Mouse (Mus musculus) heart, embryonic 14.5 days (tissue): ENCODE measurements at regions not wholly inside any gene's neighbourhood (a gene's known extent, or its start where the extent isn't known, plus 50 kb on each side); places are given as distances from the start of the nearest gene placed in this dataset.

ENCODE experiments used
- ATAC-seq: fragments of 200-750 bp; cut with Nextera tagmentation; 2 replicates; pipeline ENCODE4 v1.8.0; 2017; ENCODE audit warnings: low read depth, moderate TSS enrichment; ENCODE audit not compliant: insufficient number of reproducible peaks, insufficient read depth, low FRiP score
- H3K27ac ChIP-seq, 2 experiments: fragments of 200-500 bp in 1 of 2; fragments of 300-500 bp in 1 of 2; sonication (generic) in 1 of 2; replicated peaks in 1 of 2; 2 replicates each; pipeline ENCODE4 v1.5.1; 2012 to 2014; ENCODE audit warnings: low read depth in 2 of 2, low read length in 2 of 2, control low read depth in 1 of 2, mild to moderate bottlenecking in 1 of 2, mixed read lengths in 1 of 2; ENCODE audit not compliant: control insufficient read depth in 1 of 2, insufficient read depth in 1 of 2
- H3K27me3 ChIP-seq: fragments of 300-500 bp; sonication (generic); 2 replicates; pipeline ENCODE4 v1.6.1; 2014; ENCODE audit warnings: mild to moderate bottlenecking, low read length, control low read depth; ENCODE audit not compliant: control insufficient read depth, insufficient read depth
- H3K36me3 ChIP-seq: fragments of 300-500 bp; sonication (generic); 2 replicates; pipeline ENCODE4 v1.6.1; 2014; ENCODE audit warnings: mild to moderate bottlenecking, control low read depth, low read length, mixed read lengths; ENCODE audit not compliant: control insufficient read depth, insufficient read depth
- H3K4me1 ChIP-seq, 2 experiments: fragments of 200-500 bp in 1 of 2; fragments of 300-500 bp in 1 of 2; sonication (generic) in 1 of 2; 2 replicates each; pipeline ENCODE4 v1.6.1; 2012 to 2014; ENCODE audit warnings: low read length in 2 of 2, control low read depth in 1 of 2, mixed read lengths in 1 of 2; ENCODE audit not compliant: control insufficient read depth in 2 of 2, insufficient read depth in 2 of 2
- H3K4me2 ChIP-seq: fragments of 300-500 bp; sonication (generic); 2 replicates; pipeline ENCODE4 v1.6.1; 2014; ENCODE audit warnings: mild to moderate bottlenecking, low read length
- H3K4me3 ChIP-seq, 2 experiments: fragments of 200-500 bp in 1 of 2; fragments of 300-500 bp in 1 of 2; sonication (generic) in 1 of 2; 2 replicates each; pipeline ENCODE4 v1.5.1; 2012 to 2014; ENCODE audit warnings: low read length in 2 of 2, mild to moderate bottlenecking in 2 of 2, control low read depth in 1 of 2, low read depth in 1 of 2, moderate library complexity in 1 of 2; ENCODE audit not compliant: control insufficient read depth in 1 of 2, insufficient read depth in 1 of 2
- H3K9ac ChIP-seq: fragments of 300-500 bp; sonication (generic); 2 replicates; pipeline ENCODE4 v1.6.1; 2014; ENCODE audit warnings: mild to moderate bottlenecking, low read length
- H3K9me3 ChIP-seq: fragments of 300-500 bp; sonication (generic); 2 replicates; pipeline ENCODE4 v1.6.1; 2016; ENCODE audit warnings: low read length, control low read depth; ENCODE audit not compliant: control insufficient read depth
- WGBS: fragments of 180-500 bp; shearing (Covaris S2); extraction: QIAGEN DNeasy Blood & Tissue Kit; methylation state at CpG from one replicate; pipeline ENCODE4 v1.1.7; 2014; 5-methylcytosine and 5-hydroxymethylcytosine counted together

GRCm38 (mm10) chr13:31477171-31477867, 78.6 kb upstream of the Foxq1 start:
- ATAC-seq, result no peak

GRCm38 (mm10) chr13:31481105-31481844, 74.7 kb upstream of the Foxq1 start:
- Histone ChIP-seq H3K9me3 (no peaks in the 10 kb centered on the region), H3K9ac (no peak overlapping the region), H3K4me2 (no peak overlapping the region), H3K4me3 (no peak overlapping the region), H3K36me3 (no peaks in the 10 kb centered on the region), H3K4me1 (no peaks in the 10 kb centered on the region), H3K27me3 (no peaks in the 10 kb centered on the region), H3K27ac (no peak overlapping the region)
- ATAC-seq, result no peak
- WGBS, result 63% methylated on average over 7 of the region's 7 CpGs

More at GRCm38 (mm10) chr13:31477171-31477867, 78.6 kb upstream of the Foxq1 start:
- no peaks in the 10 kb centered on the region for H3K4me1 ChIP-seq
- no peak overlapping the region for H3K4me3 ChIP-seq
- H3K9ac ChIP-seq, result no peak overlapping the region
- H3K27me3 ChIP-seq, result no peaks in the 10 kb centered on the region
- H3K4me2 ChIP-seq, result no peak overlapping the region
- no peaks in the 10 kb centered on the region for H3K36me3 ChIP-seq
- no peaks in the 10 kb centered on the region for H3K9me3 ChIP-seq
- 68% methylated on average over 1 of the region's 1 CpGs for WGBS
- no peak overlapping the region for H3K27ac ChIP-seq

- Histone ChIP-seq H3K27ac (no peak overlapping the region), H3K36me3 (no peaks in the 10 kb centered on the region), H3K9ac (no peak overlapping the region), H3K4me2 (no peak overlapping the region), H3K27me3 (no peaks in the 10 kb centered on the region), H3K9me3 (no peaks in the 10 kb centered on the region), H3K4me3 (no peak overlapping the region), H3K4me1 (no peaks in the 10 kb centered on the region)
- no peak for ATAC-seq
- WGBS, result 81% methylated on average over 3 of the region's 3 CpGs
These were observed 69.6 kb upstream of the Foxq1 start for GRCm38 (mm10) chr13:31486373-31486772.

GRCm38 (mm10) chr13:31488186-31488585, 67.7 kb upstream of the Foxq1 start:
- Histone ChIP-seq H3K36me3 (no peaks in the 10 kb centered on the region), H3K9me3 (no peaks in the 10 kb centered on the region), H3K9ac (no peak overlapping the region), H3K4me2 (no peak overlapping the region), H3K4me1 (no peaks in the 10 kb centered on the region), H3K4me3 (no peak overlapping the region), H3K27me3 (no peaks in the 10 kb centered on the region), H3K27ac (no peak overlapping the region)
- ATAC-seq, result no peak

GRCm38 (mm10) chr13:31503191-31503590, 52.7 kb upstream of the Foxq1 start:
- 85% methylated on average over 10 of the region's 10 CpGs for WGBS
- no peak overlapping the region for H3K27ac ChIP-seq

GRCm38 (mm10) chr13:31503832-31504231, 52.1 kb upstream of the Foxq1 start:
- Histone ChIP-seq H3K4me3 (no peak overlapping the region), H3K27ac (no peak overlapping the region), H3K9me3 (no peaks in the 10 kb centered on the region), H3K4me2 (no peak overlapping the region), H3K36me3 (no peaks in the 10 kb centered on the region), H3K9ac (no peak overlapping the region), H3K27me3 (no peaks in the 10 kb centered on the region), H3K4me1 (no peaks in the 10 kb centered on the region)
- 79% methylated on average over 11 of the region's 11 CpGs for WGBS
- ATAC-seq, result no peak

More at GRCm38 (mm10) chr13:31503191-31503590, 52.7 kb upstream of the Foxq1 start:
- no peaks in the 10 kb centered on the region for H3K36me3 ChIP-seq
- H3K4me1 ChIP-seq, result no peaks in the 10 kb centered on the region
- no peak overlapping the region for H3K4me2 ChIP-seq
- no peaks in the 10 kb centered on the region for H3K9me3 ChIP-seq
- H3K9ac ChIP-seq, result no peak overlapping the region
- H3K27me3 ChIP-seq, result no peaks in the 10 kb centered on the region
- H3K4me3 ChIP-seq, result no peak overlapping the region
- no peak for ATAC-seq

GRCm38 (mm10) chr13:31504316-31504715, 51.6 kb upstream of the Foxq1 start:
- Histone ChIP-seq H3K27me3 (no peaks in the 10 kb centered on the region), H3K4me1 (no peaks in the 10 kb centered on the region), H3K27ac (no peak overlapping the region), H3K36me3 (no peaks in the 10 kb centered on the region), H3K9ac (no peak overlapping the region), H3K9me3 (no peaks in the 10 kb centered on the region), H3K4me3 (no peak overlapping the region), H3K4me2 (no peak overlapping the region)
- 83% methylated on average over 6 of the region's 7 CpGs for WGBS
- no peak for ATAC-seq
